Mouse (Mus musculus): ENCODE results near the gene Rassf7. TPM values are rescaled to one million over a fixed set of nuclear protein-coding genes. Genes with fewer than 3 reads are reported as not detected.

Rassf7 gene
- total and polyA plus RNA-seq, 3 experiments: 4.1 to 11.6 (median 8.1) TPM

DNA sequence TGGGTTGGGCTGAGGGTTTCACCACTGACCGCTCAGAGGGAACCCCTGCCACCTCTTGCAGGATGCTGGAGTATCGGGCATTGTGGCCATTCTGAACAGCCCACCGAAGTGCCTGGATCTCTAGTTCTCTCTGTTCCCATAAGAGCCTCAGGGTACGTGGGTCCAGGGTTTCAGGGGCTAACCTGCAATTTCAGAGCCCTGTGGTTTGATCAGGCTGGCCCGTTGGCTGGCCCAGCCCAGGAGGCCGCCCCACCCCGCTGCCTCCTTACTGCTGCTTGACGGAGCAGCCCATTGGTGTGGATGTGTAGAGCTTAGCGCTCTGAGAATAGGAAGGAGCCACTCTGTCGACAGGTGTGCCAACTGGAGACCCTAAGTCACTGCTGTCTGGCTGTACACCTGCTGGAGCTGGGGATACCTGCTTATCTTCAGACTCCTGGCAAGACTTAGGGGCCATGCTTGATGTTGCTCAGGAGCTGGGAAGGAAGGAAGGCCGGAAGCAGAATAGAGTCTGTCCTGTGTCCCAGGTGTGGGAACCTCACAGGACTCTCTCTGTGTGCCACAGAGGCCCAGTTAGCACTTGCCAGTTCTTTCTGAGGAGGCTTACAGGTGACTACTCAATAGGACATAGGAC is 1.9 kb upstream of the Rassf7 start, which contains the start of gene Lmntd2:
Gene Lmntd2 (minus strand): TSS at position 476 of the 631 bp plus-strand sequence.
- DNase-seq (ENCODE audit: extremely low read depth): no peak

DNA sequence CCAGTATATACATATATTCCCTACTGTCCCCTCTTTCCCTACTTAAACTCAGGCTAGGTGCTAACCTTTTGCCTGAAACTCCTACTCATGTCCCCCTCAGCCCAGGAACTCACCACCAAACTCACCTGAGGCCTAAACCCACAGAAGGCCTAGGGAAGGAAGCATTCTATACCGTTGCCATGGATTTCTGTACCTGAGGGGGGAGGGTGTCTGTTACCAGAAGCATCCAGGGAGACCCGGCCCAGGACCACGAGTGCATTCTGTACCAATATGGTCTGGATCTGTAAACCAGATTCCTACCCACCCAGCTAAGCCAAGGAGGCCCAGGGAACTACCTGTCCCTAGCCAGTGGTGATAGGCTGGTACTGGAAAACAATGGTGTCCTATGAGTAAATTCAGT is 1.4 kb upstream of the Rassf7 start:
- no peaks in the 10 kb centered on the region for H3K79me2 ChIP-seq (replicated peaks; ENCODE audit: control insufficient read depth, extremely low read depth, insufficient read depth, poor library complexity, severe bottlenecking)
- H3K9ac ChIP-seq (ENCODE audit: insufficient read depth, low read depth): no peak overlapping the region
- no peak overlapping the region for H3K4me2 ChIP-seq (ENCODE audit: insufficient read depth, low read depth, poor library complexity, severe bottlenecking)
- dilution Hi-C loops (cut with MboI; ENCODE audit: extremely low pct_ligation_motif_present, extremely low pct_unique_long_range_greater_than_20kb, low sequenced_read_pairs): no loop called here
- H3K27ac ChIP-seq (ENCODE audit: insufficient read depth, low read depth): no peak overlapping the region
- H3K27me3 ChIP-seq (replicated peaks): peaks cover 34% of the 10 kb centered on the region
- peaks cover 10 to 21% of the 10 kb centered on the region in 2 experiments for H3K4me1 ChIP-seq (ENCODE audit: control insufficient read depth in 1 of 2, insufficient read depth in 2 of 2)
- no peak for TF ChIP-seq SIN3A (IDR thresholded peaks at IDR 0.05; ENCODE audit: low read length)
- no peak for TF ChIP-seq MAFK (IDR thresholded peaks at IDR 0.05; ENCODE audit: insufficient replicate concordance, low read length)
- no peak for TF ChIP-seq CHD1 (IDR thresholded peaks at IDR 0.05; ENCODE audit: low read depth, low read length)
- TF ChIP-seq ZNF384 (IDR thresholded peaks at IDR 0.05; ENCODE audit: low read depth, low read length): no peak
- TF ChIP-seq TBP (conservative IDR thresholded peaks at IDR 0.05; ENCODE audit: low read depth, low read length): no peak
- no peak for TF ChIP-seq TCF12 (IDR thresholded peaks at IDR 0.05; ENCODE audit: low read depth, low read length)
- TF ChIP-seq MAZ (IDR thresholded peaks at IDR 0.05; ENCODE audit: low read depth, low read length): no peak
- no peak for DNase-seq (ENCODE audit: extremely low read depth)
- in situ Hi-C loops (cut with MboI; ENCODE audit: low pct_ligation_motif_present, low pct_unique_long_range_greater_than_20kb, low sequenced_read_pairs): no loop called here
- H3K9me3 ChIP-seq (replicated peaks; ENCODE audit: low read length): no peaks in the 10 kb centered on the region
- no peak overlapping the region for H3K4me3 ChIP-seq (replicated peaks in 1 of 3; ENCODE audit: low read depth in 2 of 3, low read length in 2 of 3, poor library complexity in 1 of 3)
- H3K36me3 ChIP-seq (replicated peaks in 1 of 2; ENCODE audit: control insufficient read depth in 1 of 2, insufficient read depth in 1 of 2, low read length in 1 of 2): peaks cover 0 to 21% of the 10 kb centered on the region in 2 experiments

More for the DNA sequence above, 1.9 kb upstream of the Rassf7 start, which contains the start of gene Lmntd2:
- dilution Hi-C loops (cut with MboI; ENCODE audit: extremely low pct_ligation_motif_present, extremely low pct_unique_long_range_greater_than_20kb, low sequenced_read_pairs) (no loop called here), in situ Hi-C loops (cut with MboI; ENCODE audit: low pct_ligation_motif_present, low pct_unique_long_range_greater_than_20kb, low sequenced_read_pairs) (no loop called here)
- no peaks in the 10 kb centered on the region for H3K79me2 ChIP-seq (replicated peaks; ENCODE audit: control insufficient read depth, extremely low read depth, insufficient read depth, poor library complexity, severe bottlenecking)
- peaks cover 34% of the 10 kb centered on the region for H3K27me3 ChIP-seq (replicated peaks)
- TF ChIP-seq ZMIZ1 (IDR thresholded peaks at IDR 0.05; ENCODE audit: low read depth, low read length) (no peak), SIN3A (IDR thresholded peaks at IDR 0.05; ENCODE audit: low read length) (no peak), JUN (IDR thresholded peaks at IDR 0.05; ENCODE audit: insufficient read depth, low read depth, low read length) (no peak), USF2 (conservative IDR thresholded peaks at IDR 0.05; ENCODE audit: low read depth, low read length) (no peak), TCF12 (IDR thresholded peaks at IDR 0.05; ENCODE audit: low read depth, low read length) (no peak), MAX (IDR thresholded peaks at IDR 0.05; ENCODE audit: low read length) (no peak), MYC (IDR thresholded peaks at IDR 0.05; ENCODE audit: low read depth, low read length) (no peak), USF1 (IDR thresholded peaks at IDR 0.05; ENCODE audit: low read depth, low read length) (no peak), CTCF (conservative IDR thresholded peaks at IDR 0.05 in 1 of 2, IDR thresholded peaks at IDR 0.05 in 1 of 2; ENCODE audit: low read depth in 2 of 2, low read length in 2 of 2) (no peak), GABPA (IDR thresholded peaks at IDR 0.05; ENCODE audit: insufficient replicate concordance, low read depth, low read length) (no peak), ZC3H11A (IDR thresholded peaks at IDR 0.05; ENCODE audit: low read depth, low read length) (no peak)
- H3K4me1 ChIP-seq (ENCODE audit: control insufficient read depth in 1 of 2, insufficient read depth in 2 of 2): peaks cover 10 to 15% of the 10 kb centered on the region in 2 experiments
- H3K9me3 ChIP-seq (replicated peaks; ENCODE audit: low read length): no peaks in the 10 kb centered on the region
- peak within 1 kb of the TSS; percentile 64 for H3K4me2 ChIP-seq (ENCODE audit: insufficient read depth, low read depth, poor library complexity, severe bottlenecking)
- 0 out of 2 replicates have a peak within 1 kb of the TSS, but pooled peaks have one; percentile 8 for H3K9ac ChIP-seq (ENCODE audit: insufficient read depth, low read depth)
- no peak within 1 kb of the TSS for H3K27ac ChIP-seq (ENCODE audit: insufficient read depth, low read depth)
- peak within 1 kb of the TSS in 1 of 3 experiments; percentile 65 for H3K4me3 ChIP-seq (replicated peaks in 1 of 3; ENCODE audit: low read depth in 2 of 3, low read length in 2 of 3, poor library complexity in 1 of 3)
- peaks cover 0 to 18% of the 10 kb centered on the region in 2 experiments for H3K36me3 ChIP-seq (replicated peaks in 1 of 2; ENCODE audit: control insufficient read depth in 1 of 2, insufficient read depth in 1 of 2, low read length in 1 of 2)

Data from CH12.LX (cell line).